Mouse (Mus musculus): ENCODE results near the gene Gm37419. TPM values are rescaled to one million over a fixed set of nuclear protein-coding genes. Genes with fewer than 3 reads are reported as not detected.

The Gm37419 gene
- polyA plus RNA-seq, 1 experiment from 2014 or later = not detected

DNA sequence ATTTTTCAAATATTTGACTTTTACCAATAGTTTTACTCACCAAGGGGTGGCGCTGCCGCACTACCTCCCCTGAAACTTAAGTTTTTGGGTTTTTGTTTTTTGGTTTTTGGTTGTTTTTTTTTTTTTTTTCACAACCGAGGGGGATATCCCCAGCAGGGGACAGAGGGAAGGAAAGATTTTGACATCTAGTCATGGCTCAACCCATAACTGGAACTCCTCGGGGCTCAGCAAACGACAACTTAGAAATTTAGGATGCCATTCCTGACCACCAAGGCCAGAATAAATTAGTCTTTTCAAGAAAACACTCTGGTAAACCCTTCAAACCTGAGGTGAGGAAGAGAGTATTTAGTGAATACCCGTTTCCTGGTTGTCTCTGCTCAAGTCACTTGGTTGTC lies 2.8 kb upstream of the Gm37419 start:
- H3K4me1 ChIP-seq (replicated peaks; ENCODE audit: control insufficient read depth, insufficient read depth) = no peaks in the 10 kb centered on the region; the same call in none of the 2 replicates
- H3K36me3 ChIP-seq (ENCODE audit: control insufficient read depth, insufficient read depth, low read length) = no peaks in the 10 kb centered on the region
- no peak for ATAC-seq (ENCODE audit: low FRiP score, low TSS enrichment)
- no peak overlapping the region; the same call in 1 of the 2 replicates for H3K27ac ChIP-seq (replicated peaks)
- peak overlapping the region; percentile 51 for H3K4me3 ChIP-seq (ENCODE audit: low read depth, low read length)
- TF ChIP-seq CTCF (IDR thresholded peaks at IDR 0.05; ENCODE audit: low read depth) (peak; percentile 78), EP300 (optimal IDR thresholded peaks at IDR 0.05) (no peak)
- H3K4me2 ChIP-seq (replicated peaks; ENCODE audit: low read depth) = no peak overlapping the region; the same call in 1 of the 2 replicates
- H3K9me3 ChIP-seq (ENCODE audit: control insufficient read depth, low read length) = no peaks in the 10 kb centered on the region
- 0 out of 2 replicates have a peak overlapping the region, but pooled peaks have one; percentile 65 for H3K9ac ChIP-seq (ENCODE audit: low read length)
- H3K27me3 ChIP-seq (ENCODE audit: control insufficient read depth, insufficient read depth, low read length) = no peaks in the 10 kb centered on the region
- peak; percentile 38 for DNase-seq (ENCODE audit: low spot score)
- WGBS = 6% methylated on average over 6 of the region's 6 CpGs

DNA sequence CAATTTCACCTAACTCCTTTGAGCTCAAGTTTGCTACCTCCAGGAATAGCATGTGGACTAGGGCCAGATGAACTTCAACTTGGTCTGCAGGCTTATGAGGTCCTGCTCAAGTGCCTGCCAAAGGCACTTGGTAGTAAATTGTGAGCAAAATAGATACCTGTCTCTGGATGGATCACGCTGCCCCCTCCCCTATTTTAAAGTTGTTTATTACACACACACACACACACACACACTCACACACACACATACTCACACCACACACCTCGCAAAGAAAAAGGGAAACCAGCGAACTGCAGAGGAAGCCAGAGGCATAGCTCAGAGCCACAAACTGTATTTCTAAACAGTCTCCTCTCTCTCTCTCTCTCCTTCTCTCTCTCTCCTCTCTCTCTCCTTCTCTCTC lies 2.1 kb upstream of the Gm37419 start:
- no peaks in the 10 kb centered on the region for H3K36me3 ChIP-seq (ENCODE audit: control insufficient read depth, insufficient read depth, low read length)
- H3K4me3 ChIP-seq (ENCODE audit: low read depth, low read length) = no peak overlapping the region
- H3K4me2 ChIP-seq (replicated peaks; ENCODE audit: low read depth) = peak overlapping the region; percentile 83
- H3K4me1 ChIP-seq (replicated peaks; ENCODE audit: control insufficient read depth, insufficient read depth) = no peaks in the 10 kb centered on the region; the same call in none of the 2 replicates
- ATAC-seq (ENCODE audit: low FRiP score, low TSS enrichment) = no peak
- WGBS = 33% methylated on average over 3 of the region's 3 CpGs
- TF ChIP-seq CTCF (IDR thresholded peaks at IDR 0.05; ENCODE audit: low read depth) = no peak
- no peak for TF ChIP-seq EP300 (optimal IDR thresholded peaks at IDR 0.05)
- H3K9ac ChIP-seq (ENCODE audit: low read length) = no peak overlapping the region
- DNase-seq (ENCODE audit: low spot score) = no peak
- no peaks in the 10 kb centered on the region for H3K27me3 ChIP-seq (ENCODE audit: control insufficient read depth, insufficient read depth, low read length)
- H3K27ac ChIP-seq (replicated peaks) = peak overlapping the region; percentile 20
- no peaks in the 10 kb centered on the region for H3K9me3 ChIP-seq (ENCODE audit: control insufficient read depth, low read length)

- Histone ChIP-seq H3K27me3 (ENCODE audit: control insufficient read depth, insufficient read depth, low read length) (no peaks in the 10 kb centered on the region), H3K4me3 (ENCODE audit: low read depth, low read length) (peak overlapping the region; percentile 72), H3K9me3 (ENCODE audit: control insufficient read depth, low read length) (no peaks in the 10 kb centered on the region), H3K9ac (ENCODE audit: low read length) (peak overlapping the region; percentile 100), H3K4me2 (replicated peaks; ENCODE audit: low read depth) (peak overlapping the region; percentile 83), H3K4me1 (replicated peaks; ENCODE audit: control insufficient read depth, insufficient read depth) (no peaks in the 10 kb centered on the region; the same call in none of the 2 replicates), H3K36me3 (ENCODE audit: control insufficient read depth, insufficient read depth, low read length) (no peaks in the 10 kb centered on the region), H3K27ac (replicated peaks) (peak overlapping the region; percentile 100)
- no peak for TF ChIP-seq EP300 (optimal IDR thresholded peaks at IDR 0.05)
- TF ChIP-seq CTCF (IDR thresholded peaks at IDR 0.05; ENCODE audit: low read depth) = no peak
- WGBS = 4% methylated on average over 17 of the region's 17 CpGs
- no peak for ATAC-seq (ENCODE audit: low FRiP score, low TSS enrichment)
- DNase-seq (ENCODE audit: low spot score) = peak; percentile 52
Measured at GRCm38 (mm10) chr16:23986871-23987270, 1.4 kb upstream of the Gm37419 start.

- no peaks in the 10 kb centered on the region; the same call in none of the 2 replicates for H3K4me1 ChIP-seq (replicated peaks; ENCODE audit: control insufficient read depth, insufficient read depth)
- H3K9ac ChIP-seq (ENCODE audit: low read length) = peak overlapping the region; percentile 100
- H3K9me3 ChIP-seq (ENCODE audit: control insufficient read depth, low read length) = no peaks in the 10 kb centered on the region
- under 1% methylated on average over 62 of the region's 64 CpGs for WGBS
- no peaks in the 10 kb centered on the region for H3K36me3 ChIP-seq (ENCODE audit: control insufficient read depth, insufficient read depth, low read length)
- peak overlapping the region; percentile 100 for H3K27ac ChIP-seq (replicated peaks)
- peak overlapping the region; percentile 83 for H3K4me2 ChIP-seq (replicated peaks; ENCODE audit: low read depth)
- DNase-seq (ENCODE audit: low spot score) (peak; percentile 65), ATAC-seq (ENCODE audit: low FRiP score, low TSS enrichment) (0 out of 2 replicates have a peak, but pooled peaks have one; percentile 14)
- TF ChIP-seq CTCF (IDR thresholded peaks at IDR 0.05; ENCODE audit: low read depth) (no peak), EP300 (optimal IDR thresholded peaks at IDR 0.05) (no peak)
- H3K27me3 ChIP-seq (ENCODE audit: control insufficient read depth, insufficient read depth, low read length) = no peaks in the 10 kb centered on the region
- H3K4me3 ChIP-seq (ENCODE audit: low read depth, low read length) = peak overlapping the region; percentile 72
Measured at GRCm38 (mm10) chr16:23987341-23988156, 733 bp upstream of the Gm37419 start.

DNA sequence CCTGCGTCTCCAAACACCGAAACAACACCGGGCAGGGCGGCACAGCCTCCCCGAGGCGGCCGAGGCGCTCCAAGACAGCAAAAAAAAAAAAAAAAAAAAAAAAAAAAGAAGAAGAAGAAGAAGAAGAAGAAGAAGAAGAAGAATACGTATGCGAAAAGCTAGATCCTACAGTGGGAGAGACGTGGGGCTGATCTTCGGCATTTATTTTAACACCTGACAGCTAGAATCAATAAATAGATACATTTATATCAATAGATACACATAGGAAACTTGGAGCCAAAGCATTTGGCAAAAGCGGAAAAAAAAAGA lies 171 bp upstream of the Gm37419 start:
- WGBS = under 1% methylated on average over 13 of the region's 13 CpGs
- H3K9ac ChIP-seq (ENCODE audit: low read length) = peak overlapping the region; percentile 100
- no peaks in the 10 kb centered on the region for H3K9me3 ChIP-seq (ENCODE audit: control insufficient read depth, low read length)
- H3K4me1 ChIP-seq (replicated peaks; ENCODE audit: control insufficient read depth, insufficient read depth) = no peaks in the 10 kb centered on the region; the same call in none of the 2 replicates
- H3K36me3 ChIP-seq (ENCODE audit: control insufficient read depth, insufficient read depth, low read length) = no peaks in the 10 kb centered on the region
- H3K4me2 ChIP-seq (replicated peaks; ENCODE audit: low read depth) = peak overlapping the region; percentile 83
- no peak for TF ChIP-seq EP300 (optimal IDR thresholded peaks at IDR 0.05)
- TF ChIP-seq CTCF (IDR thresholded peaks at IDR 0.05; ENCODE audit: low read depth) = no peak
- H3K27ac ChIP-seq (replicated peaks) = peak overlapping the region; percentile 100
- ATAC-seq (ENCODE audit: low FRiP score, low TSS enrichment) (no peak), DNase-seq (ENCODE audit: low spot score) (no peak)
- H3K27me3 ChIP-seq (ENCODE audit: control insufficient read depth, insufficient read depth, low read length) = no peaks in the 10 kb centered on the region
- H3K4me3 ChIP-seq (ENCODE audit: low read depth, low read length) = peak overlapping the region; percentile 72
